In the genomic region with DNA sequence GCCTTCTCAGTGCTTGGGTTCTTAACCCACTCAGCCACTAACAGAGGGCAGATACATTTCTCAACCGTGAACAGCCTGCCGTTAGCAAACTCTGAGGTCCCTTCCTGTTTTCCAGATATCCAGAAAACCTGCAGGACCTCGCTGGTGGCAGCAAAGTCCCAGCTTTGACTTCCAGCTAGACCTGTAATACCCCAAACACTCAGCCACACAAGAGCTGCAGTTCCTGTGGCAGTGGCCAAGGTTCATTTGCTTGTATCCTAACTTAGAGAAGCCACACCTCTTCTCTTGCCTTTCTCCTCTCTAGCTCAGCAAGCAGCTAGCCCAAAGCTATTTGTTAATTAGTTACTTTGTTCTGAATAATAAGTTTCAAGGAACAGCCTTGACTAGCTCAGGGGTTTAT, we compare ENCODE assay signal across 10 mouse cellular contexts. TPM values are rescaled to one million over a fixed set of nuclear protein-coding genes. Genes with fewer than 3 reads are reported as not detected.
A peak's percentile ranks its signal among the peaks of the same experiment; 100 is the strongest.
DNase-seq lines count a peak whose midpoint lies in the region; ATAC-seq and TF ChIP-seq lines count a peak whose summit lies in the region.
"Had no signal": no experiment of that assay in that cellular context is flagged by ENCODE, and none has a peak within 500 bp of the region (broad histone marks: within the 10 kb centered on the region; RNA-seq: fewer than 3 reads in every experiment).

No protein-coding gene starts in this region.

- H3K4me3 ChIP-seq in liver, embryonic 11.5 days (ENCODE audit: low read depth, low read length), result no peak overlapping the region
- H3K4me3 ChIP-seq in liver, embryonic 15.5 days (replicated peaks), result no peak overlapping the region
- no peak overlapping the region for H3K4me3 ChIP-seq in hindbrain, postnatal 0 days (ENCODE audit: low read length)
- H3K4me3 ChIP-seq: lung, embryonic 15.5 days had no signal

- no peak overlapping the region for H3K9ac ChIP-seq in liver, embryonic 11.5 days (ENCODE audit: low read depth, low read length)
- H3K9ac ChIP-seq in liver, embryonic 15.5 days, result no peak overlapping the region
- no peak overlapping the region for H3K9ac ChIP-seq in hindbrain, postnatal 0 days (replicated peaks; ENCODE audit: low read length)
- H3K9ac ChIP-seq: lung, embryonic 15.5 days had no signal

- peak overlapping the region; percentile 38; the same call in 1 of the 2 replicates for H3K27ac ChIP-seq in liver, embryonic 11.5 days (ENCODE audit: low read depth, low read length)
- peak overlapping the region; percentile 66 for H3K27ac ChIP-seq in liver, embryonic 15.5 days (replicated peaks)
- H3K27ac ChIP-seq in hindbrain, postnatal 0 days, result no peak overlapping the region
- H3K27ac ChIP-seq: lung, embryonic 15.5 days had no signal

- no peaks in the 10 kb centered on the region for H3K27me3 ChIP-seq in liver, embryonic 11.5 days (replicated peaks; ENCODE audit: control insufficient read depth, insufficient read depth, low read length)
- peaks cover 14% of the 10 kb centered on the region; the same call in 1 of the 2 replicates for H3K27me3 ChIP-seq in liver, embryonic 15.5 days
- H3K27me3 ChIP-seq in hindbrain, postnatal 0 days (ENCODE audit: insufficient read depth, low read length), result no peaks in the 10 kb centered on the region
- H3K27me3 ChIP-seq: lung, embryonic 15.5 days had no signal

- WGBS in liver, embryonic 11.5 days, result 23% methylated on average over 3 of the region's 3 CpGs
- WGBS in liver, embryonic 15.5 days (ENCODE audit: insufficient replicate concordance), result 22% methylated on average over 3 of the region's 3 CpGs
- WGBS in hindbrain, postnatal 0 days, result 80% methylated on average over 3 of the region's 3 CpGs

- H3K36me3 ChIP-seq in liver, embryonic 11.5 days (ENCODE audit: control insufficient read depth, insufficient read depth, low read length), result no peaks in the 10 kb centered on the region
- no peaks in the 10 kb centered on the region for H3K36me3 ChIP-seq in liver, embryonic 15.5 days (replicated peaks)
- no peaks in the 10 kb centered on the region for H3K36me3 ChIP-seq in hindbrain, postnatal 0 days (ENCODE audit: insufficient read depth, low read length)
- H3K36me3 ChIP-seq: lung, embryonic 15.5 days had no signal

- no peak overlapping the region for H3K4me2 ChIP-seq in liver, embryonic 11.5 days
- 0 out of 2 replicates have a peak overlapping the region, but pooled peaks have one; percentile 10 for H3K4me2 ChIP-seq in liver, embryonic 15.5 days
- no peak overlapping the region for H3K4me2 ChIP-seq in hindbrain, postnatal 0 days (ENCODE audit: low read depth, low read length)
- H3K4me2 ChIP-seq: lung, embryonic 15.5 days had no signal

- H3K4me1 ChIP-seq in liver, embryonic 11.5 days (replicated peaks; ENCODE audit: control insufficient read depth, insufficient read depth, low read length), result peaks cover 34% of the 10 kb centered on the region
- H3K4me1 ChIP-seq in liver, embryonic 15.5 days (replicated peaks), result peaks cover 71% of the 10 kb centered on the region
- no peaks in the 10 kb centered on the region for H3K4me1 ChIP-seq in hindbrain, postnatal 0 days (ENCODE audit: insufficient read depth, low read length)

- no peak for DNase-seq in liver, embryonic 11.5 days (ENCODE audit: low spot score)
- DNase-seq in liver, result no peak
- DNase-seq in kidney, adult 9 months, result peak; percentile 91
- DNase-seq in hindbrain, postnatal 0 days (ENCODE audit: low spot score), result no peak
- DNase-seq in ovary, postnatal 10 days (ENCODE audit: low spot score), result no peak
- no peak for DNase-seq in urinary bladder, postnatal 10 days (ENCODE audit: low spot score)
- DNase-seq: cerebellum, adult 9-10 months; spleen, adult 18-20 months had no signal

- no peaks in the 10 kb centered on the region for H3K9me3 ChIP-seq in liver, embryonic 11.5 days (ENCODE audit: control insufficient read depth, low read length)
- H3K9me3 ChIP-seq in liver, embryonic 15.5 days (replicated peaks), result no peaks in the 10 kb centered on the region
- H3K9me3 ChIP-seq in hindbrain, postnatal 0 days (ENCODE audit: low read length), result no peaks in the 10 kb centered on the region
- H3K9me3 ChIP-seq: lung, embryonic 15.5 days had no signal

- ATAC-seq in liver, embryonic 11.5 days (replicated peaks; ENCODE audit: low FRiP score), result no peak
- ATAC-seq in liver, embryonic 15.5 days (ENCODE audit: insufficient read depth), result no peak
- ATAC-seq in hindbrain, postnatal 0 days, result no peak

- no peak for TF ChIP-seq CTCF in hindbrain, postnatal 0 days (IDR thresholded peaks at IDR 0.05; ENCODE audit: low read depth)

RNA-seq across cellular contexts. Expression of gene Gipc2, which starts 16.2 kb away (rescaled TPM):
- 12.1 and 15.4 TPM in 2 replicates for polyA plus RNA-seq in liver, embryonic 11.5 days (2014; fragmentation: Nextera tagmentation; extraction: Ambion mirVana)
- 19.3 and 20.0 TPM in 2 replicates for polyA plus RNA-seq in liver, embryonic 15.5 days (2015; fragmentation: Nextera tagmentation; extraction: Ambion mirVana)
- 3.1 and 6.7 TPM in 2 replicates for total RNA-seq in hindbrain, postnatal 0 days (2014; rRNA removed)
- polyA plus RNA-seq in hindbrain, postnatal 0 days (2015; fragmentation: Nextera tagmentation; extraction: Ambion mirVana), result 12.8 and 15.6 TPM in 2 replicates
